22 mouse cellular contexts compared by ENCODE assay signal in genomic region chr13:101893035-101893600, GRCm38 (mm10).
"Had no signal": no experiment of that assay in that cellular context is flagged by ENCODE, and none has a peak within 500 bp of the region (broad histone marks: within the 10 kb centered on the region; RNA-seq: fewer than 3 reads in every experiment).

No protein-coding gene starts in this region.

- ATAC-seq: intestine, embryonic 16.5 days; liver, postnatal 0 days; midbrain, embryonic 13.5 days; midbrain, embryonic 16.5 days had no signal

- H3K9ac ChIP-seq: limb, embryonic 12.5 days; limb, embryonic 15.5 days; liver, embryonic 14.5 days; liver, postnatal 0 days; midbrain, embryonic 13.5 days; neural tube, embryonic 13.5 days; stomach, embryonic 15.5 days had no signal

- DNase-seq: kidney, adult 18-20 months; kidney, adult 9 months; kidney, postnatal 14 days; kidney, postnatal 4 days; left cerebral cortex, postnatal 4 days; liver, postnatal 0 days; retina, postnatal 1 day; right cerebral cortex, postnatal 25 days; spleen, adult 18-20 months; thymus, postnatal 25 days had no signal

- H3K4me1 ChIP-seq: limb, embryonic 15.5 days; midbrain, embryonic 13.5 days; neural tube, embryonic 13.5 days; stomach, embryonic 15.5 days had no signal

- H3K4me3 ChIP-seq: limb, embryonic 12.5 days; limb, embryonic 15.5 days; megakaryocyte, embryonic 14.5 days; midbrain, embryonic 10.5 days; midbrain, embryonic 13.5 days; myocyte; neural tube, embryonic 13.5 days; stomach, embryonic 15.5 days had no signal

- H3K27me3 ChIP-seq: limb, embryonic 12.5 days; limb, embryonic 15.5 days; megakaryocyte, embryonic 14.5 days; midbrain, embryonic 13.5 days; neural tube, embryonic 13.5 days; stomach, embryonic 15.5 days had no signal

- H3K27ac ChIP-seq: limb, embryonic 12.5 days; limb, embryonic 15.5 days; liver, embryonic 14.5 days; midbrain, embryonic 10.5 days; midbrain, embryonic 13.5 days; neural tube, embryonic 13.5 days; stomach, embryonic 15.5 days had no signal

- H3K4me2 ChIP-seq: limb, embryonic 12.5 days; limb, embryonic 15.5 days; liver, embryonic 11.5 days; midbrain, embryonic 13.5 days; neural tube, embryonic 13.5 days; stomach, embryonic 15.5 days had no signal

- H3K36me3 ChIP-seq: limb, embryonic 12.5 days; limb, embryonic 15.5 days; midbrain, embryonic 10.5 days; midbrain, embryonic 13.5 days; neural tube, embryonic 13.5 days; stomach, embryonic 15.5 days had no signal

- H3K9me3 ChIP-seq: limb, embryonic 12.5 days; limb, embryonic 15.5 days; megakaryocyte, embryonic 14.5 days; midbrain, embryonic 10.5 days; midbrain, embryonic 13.5 days; neural tube, embryonic 13.5 days; stomach, embryonic 15.5 days had no signal
